Mouse (Mus musculus): ENCODE measurements around the gene Otos. TPM values are rescaled to one million over a fixed set of nuclear protein-coding genes. Genes with fewer than 3 reads are reported as not detected.
A peak's percentile ranks its signal among the peaks of the same experiment; 100 is the strongest.

The Otos gene
- polyA plus RNA-seq, 1 experiment from 2014 or later = 0.51 TPM

- H3K4me1 ChIP-seq (ENCODE audit: control insufficient read depth, insufficient read depth, low read length) = no peaks in the 10 kb centered on the region
- 0 out of 2 replicates have a peak, but pooled peaks cover 4% of the 10 kb centered on the region for H3K9me3 ChIP-seq (ENCODE audit: control insufficient read depth, low read length)
- H3K27me3 ChIP-seq (replicated peaks; ENCODE audit: control insufficient read depth, insufficient read depth, low read length) = no peaks in the 10 kb centered on the region
- H3K27ac ChIP-seq (replicated peaks; ENCODE audit: low read depth, low read length) = no peak overlapping the region
- DNase-seq (ENCODE audit: low spot score) = peak; percentile 60
- H3K4me3 ChIP-seq (ENCODE audit: low read depth, low read length) = no peak overlapping the region
- ATAC-seq (ENCODE audit: low read depth) = no peak
- H3K9ac ChIP-seq (ENCODE audit: low read depth, low read length) = no peak overlapping the region
- whole genome bisulfite sequencing = 7% methylated on average over 1 of the region's 1 CpGs
- no peak overlapping the region for H3K4me2 ChIP-seq (ENCODE audit: low read depth, low read length)
- H3K36me3 ChIP-seq (ENCODE audit: control insufficient read depth, insufficient read depth, low read length) = no peaks in the 10 kb centered on the region
These were observed 34.1 kb downstream of the Otos start for GRCm38 (mm10) chr1:92614516-92614915.

- H3K9me3 ChIP-seq (ENCODE audit: control insufficient read depth, low read length) = 0 out of 2 replicates have a peak, but pooled peaks cover 4% of the 10 kb centered on the region
- no peak overlapping the region for H3K4me2 ChIP-seq (ENCODE audit: low read depth, low read length)
- H3K4me1 ChIP-seq (ENCODE audit: control insufficient read depth, insufficient read depth, low read length) = no peaks in the 10 kb centered on the region
- DNase-seq (ENCODE audit: low spot score) (no peak), ATAC-seq (ENCODE audit: low read depth) (no peak)
- WGBS = 46% methylated on average over 4 of the region's 4 CpGs
- no peak overlapping the region for H3K27ac ChIP-seq (replicated peaks; ENCODE audit: low read depth, low read length)
- H3K27me3 ChIP-seq (replicated peaks; ENCODE audit: control insufficient read depth, insufficient read depth, low read length) = no peaks in the 10 kb centered on the region
- H3K36me3 ChIP-seq (ENCODE audit: control insufficient read depth, insufficient read depth, low read length) = no peaks in the 10 kb centered on the region
- no peak overlapping the region for H3K9ac ChIP-seq (ENCODE audit: low read depth, low read length)
- H3K4me3 ChIP-seq (ENCODE audit: low read depth, low read length) = no peak overlapping the region
These were observed 35.5 kb downstream of the Otos start for GRCm38 (mm10) chr1:92613175-92613574.

- Histone ChIP-seq H3K9ac (ENCODE audit: low read depth, low read length) (no peak overlapping the region), H3K4me3 (ENCODE audit: low read depth, low read length) (no peak overlapping the region), H3K9me3 (ENCODE audit: control insufficient read depth, low read length) (0 out of 2 replicates have a peak, but pooled peaks cover 4% of the 10 kb centered on the region), H3K36me3 (ENCODE audit: control insufficient read depth, insufficient read depth, low read length) (no peaks in the 10 kb centered on the region), H3K27ac (replicated peaks; ENCODE audit: low read depth, low read length) (no peak overlapping the region), H3K27me3 (replicated peaks; ENCODE audit: control insufficient read depth, insufficient read depth, low read length) (no peaks in the 10 kb centered on the region), H3K4me2 (ENCODE audit: low read depth, low read length) (no peak overlapping the region), H3K4me1 (ENCODE audit: control insufficient read depth, insufficient read depth, low read length) (no peaks in the 10 kb centered on the region)
- ATAC-seq (ENCODE audit: low read depth) (no peak), DNase-seq (ENCODE audit: low spot score) (peak; percentile 41)
- 5% methylated on average over 5 of the region's 5 CpGs for WGBS
These were observed 37.6 kb downstream of the Otos start for GRCm38 (mm10) chr1:92611008-92611407.

- Histone ChIP-seq H3K9ac (ENCODE audit: low read depth, low read length) (no peak overlapping the region), H3K27me3 (replicated peaks; ENCODE audit: control insufficient read depth, insufficient read depth, low read length) (no peaks in the 10 kb centered on the region), H3K4me1 (ENCODE audit: control insufficient read depth, insufficient read depth, low read length) (no peaks in the 10 kb centered on the region), H3K4me2 (ENCODE audit: low read depth, low read length) (no peak overlapping the region), H3K9me3 (ENCODE audit: control insufficient read depth, low read length) (0 out of 2 replicates have a peak, but pooled peaks cover 4% of the 10 kb centered on the region), H3K4me3 (ENCODE audit: low read depth, low read length) (no peak overlapping the region), H3K36me3 (ENCODE audit: control insufficient read depth, insufficient read depth, low read length) (no peaks in the 10 kb centered on the region), H3K27ac (replicated peaks; ENCODE audit: low read depth, low read length) (no peak overlapping the region)
- ATAC-seq (ENCODE audit: low read depth) = no peak
- 79% methylated on average over 4 of the region's 4 CpGs for WGBS
- DNase-seq (ENCODE audit: low spot score) = no peak
These were observed 40.9 kb downstream of the Otos start for GRCm38 (mm10) chr1:92607711-92608110.

- H3K27me3 ChIP-seq (replicated peaks; ENCODE audit: control insufficient read depth, insufficient read depth, low read length) = no peaks in the 10 kb centered on the region
- H3K9me3 ChIP-seq (ENCODE audit: control insufficient read depth, low read length) = 0 out of 2 replicates have a peak, but pooled peaks cover 4% of the 10 kb centered on the region
- no peak within 1 kb of the TSS for H3K27ac ChIP-seq (replicated peaks; ENCODE audit: low read depth, low read length)
- no peaks in the 10 kb centered on the region for H3K4me1 ChIP-seq (ENCODE audit: control insufficient read depth, insufficient read depth, low read length)
- ATAC-seq (ENCODE audit: low read depth) = no peak
- H3K4me2 ChIP-seq (ENCODE audit: low read depth, low read length) = no peak within 1 kb of the TSS
- WGBS = 86% methylated on average over 1 of the region's 1 CpGs
- no peaks in the 10 kb centered on the region for H3K36me3 ChIP-seq (ENCODE audit: control insufficient read depth, insufficient read depth, low read length)
- no peak for DNase-seq (ENCODE audit: low spot score)
- no peak within 1 kb of the TSS for H3K9ac ChIP-seq (ENCODE audit: low read depth, low read length)
- H3K4me3 ChIP-seq (ENCODE audit: low read depth, low read length) = no peak within 1 kb of the TSS
These were observed 43.2 kb downstream of the Otos start, which contains the start of gene Olfr1410 for GRCm38 (mm10) chr1:92605482-92605881. Gene Olfr1410 (plus strand): TSS chr1:92605782.

- WGBS = 83% methylated on average over 3 of the region's 3 CpGs
- Histone ChIP-seq H3K27me3 (replicated peaks; ENCODE audit: control insufficient read depth, insufficient read depth, low read length) (no peaks in the 10 kb centered on the region), H3K9ac (ENCODE audit: low read depth, low read length) (no peak overlapping the region), H3K9me3 (ENCODE audit: control insufficient read depth, low read length) (no peaks in the 10 kb centered on the region), H3K27ac (replicated peaks; ENCODE audit: low read depth, low read length) (no peak overlapping the region), H3K4me2 (ENCODE audit: low read depth, low read length) (no peak overlapping the region), H3K36me3 (ENCODE audit: control insufficient read depth, insufficient read depth, low read length) (no peaks in the 10 kb centered on the region), H3K4me3 (ENCODE audit: low read depth, low read length) (no peak overlapping the region), H3K4me1 (ENCODE audit: control insufficient read depth, insufficient read depth, low read length) (no peaks in the 10 kb centered on the region)
- no peak for ATAC-seq (ENCODE audit: low read depth)
- no peak for DNase-seq (ENCODE audit: low spot score)
These were observed 52.6 kb downstream of the Otos start for GRCm38 (mm10) chr1:92596019-92596418.

Other genes starting within 250 kb of the Otos start
- 256 and 284 TPM in 2 replicates for gene Ndufa10, start 175.0 kb downstream of the Otos start, polyA plus RNA-seq (2014; fragmentation: Nextera tagmentation; extraction: Ambion mirVana)
- 0.03 TPM in 1 of 2 replicates, not detected in the other for gene Olfr1416, start 163.7 kb downstream of the Otos start, polyA plus RNA-seq (2014; fragmentation: Nextera tagmentation; extraction: Ambion mirVana)
- not detected in 2 replicates for gene Olfr1415, start 152.7 kb downstream of the Otos start, polyA plus RNA-seq (2014; fragmentation: Nextera tagmentation; extraction: Ambion mirVana)
- gene Olfr1414, start 130.2 kb downstream of the Otos start, polyA plus RNA-seq (2014; fragmentation: Nextera tagmentation; extraction: Ambion mirVana) = 0.11 and 0.12 TPM in 2 replicates
- not detected in 2 replicates for gene Olfr1413, start 77.5 kb downstream of the Otos start, polyA plus RNA-seq (2014; fragmentation: Nextera tagmentation; extraction: Ambion mirVana)
- gene Olfr1412, start 63.1 kb downstream of the Otos start, polyA plus RNA-seq (2014; fragmentation: Nextera tagmentation; extraction: Ambion mirVana) = not detected in 2 replicates
- not detected in 2 replicates for gene Olfr1411, start 54.4 kb downstream of the Otos start, polyA plus RNA-seq (2014; fragmentation: Nextera tagmentation; extraction: Ambion mirVana)
- gene Olfr1410, start 43.1 kb downstream of the Otos start, polyA plus RNA-seq (2014; fragmentation: Nextera tagmentation; extraction: Ambion mirVana) = not detected in 2 replicates
- gene Olfr12, start 31.1 kb downstream of the Otos start, polyA plus RNA-seq (2014; fragmentation: Nextera tagmentation; extraction: Ambion mirVana) = 0.07 TPM in 1 of 2 replicates, not detected in the other
- gene Cops9, start 6.9 kb downstream of the Otos start, polyA plus RNA-seq (2014; fragmentation: Nextera tagmentation; extraction: Ambion mirVana) = 425 and 478 TPM in 2 replicates
- gene Gpc1, start 182.8 kb upstream of the Otos start, polyA plus RNA-seq (2014; fragmentation: Nextera tagmentation; extraction: Ambion mirVana) = 93.3 and 104 TPM in 2 replicates